Mouse (Mus musculus): Measurements from ENCODE around the gene Asxl1. TPM values are rescaled to one million over a fixed set of nuclear protein-coding genes. Genes with fewer than 3 reads are reported as not detected.
"Not testable (repeated sequence)": the region's sequence is repeated elsewhere in the genome, so short reads cannot be mapped to it uniquely, and the experiment has no call there.

Gene Asxl1
- polyA plus RNA-seq, 1 experiment, result 55.7 TPM

DNA sequence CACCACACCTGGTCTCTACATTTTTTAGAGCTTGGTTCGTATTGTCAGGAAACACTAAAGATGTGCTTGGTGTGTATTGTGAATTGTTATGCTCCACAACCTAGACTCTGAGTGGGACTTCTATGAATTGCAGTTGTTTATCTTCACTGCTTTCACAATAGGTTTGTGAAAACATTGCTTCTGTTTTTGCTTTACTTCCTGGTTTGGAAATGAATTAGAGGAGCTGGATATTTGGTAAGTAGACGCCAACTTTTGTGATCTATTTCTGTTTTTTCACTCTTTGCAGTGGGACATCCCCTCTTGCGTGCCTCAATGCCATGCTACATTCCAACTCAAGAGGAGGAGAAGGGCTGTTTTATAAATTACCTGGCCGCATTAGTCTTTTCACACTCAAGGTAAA, 11.2 kb downstream of the Asxl1 start:
- Histone ChIP-seq H3K9ac (ENCODE audit: low read depth, poor library complexity, severe bottlenecking) (no peak overlapping the region), H3K4me1 (ENCODE audit: control insufficient read depth, insufficient read depth, low read length) (peaks cover 2% of the 10 kb centered on the region), H3K36me3 (ENCODE audit: control insufficient read depth, insufficient read depth, low read length, poor library complexity, severe bottlenecking) (peaks cover 44% of the 10 kb centered on the region), H3K4me3 (ENCODE audit: low read depth, low read length) (no peak overlapping the region), H3K27me3 (ENCODE audit: control insufficient read depth, insufficient read depth, low read length, poor library complexity, severe bottlenecking) (no peaks in the 10 kb centered on the region), H3K9me3 (replicated peaks; ENCODE audit: control insufficient read depth, insufficient read depth, low read length, poor library complexity, severe bottlenecking) (no peaks in the 10 kb centered on the region), H3K27ac (ENCODE audit: insufficient read depth, low read length) (no peak overlapping the region)
- no peak for TF ChIP-seq EP300 (IDR thresholded peaks at IDR 0.05; ENCODE audit: insufficient read depth, low read depth, low read length)
- no peak for TF ChIP-seq POLR2A (IDR thresholded peaks at IDR 0.05; ENCODE audit: insufficient read depth, low read length)
- TF ChIP-seq CTCF (IDR thresholded peaks at IDR 0.05; ENCODE audit: low read depth, low read length), result no peak

- Histone ChIP-seq H3K27ac (ENCODE audit: insufficient read depth, low read length) (no peak overlapping the region), H3K4me1 (ENCODE audit: control insufficient read depth, insufficient read depth, low read length) (peaks cover 2% of the 10 kb centered on the region), H3K27me3 (ENCODE audit: control insufficient read depth, insufficient read depth, low read length, poor library complexity, severe bottlenecking) (no peaks in the 10 kb centered on the region), H3K9ac (ENCODE audit: low read depth, poor library complexity, severe bottlenecking) (no peak overlapping the region), H3K9me3 (replicated peaks; ENCODE audit: control insufficient read depth, insufficient read depth, low read length, poor library complexity, severe bottlenecking) (no peaks in the 10 kb centered on the region), H3K4me3 (ENCODE audit: low read depth, low read length) (no peak overlapping the region), H3K36me3 (ENCODE audit: control insufficient read depth, insufficient read depth, low read length, poor library complexity, severe bottlenecking) (peaks cover 27% of the 10 kb centered on the region)
- no peak for TF ChIP-seq CTCF (IDR thresholded peaks at IDR 0.05; ENCODE audit: low read depth, low read length)
- TF ChIP-seq EP300 (IDR thresholded peaks at IDR 0.05; ENCODE audit: insufficient read depth, low read depth, low read length), result no peak
Observed at GRCm38 (mm10) chr2:153361101-153361710, 15.6 kb downstream of the Asxl1 start.

- peaks cover 37% of the 10 kb centered on the region for H3K36me3 ChIP-seq (ENCODE audit: control insufficient read depth, insufficient read depth, low read length, poor library complexity, severe bottlenecking)
- H3K9me3 ChIP-seq (replicated peaks; ENCODE audit: control insufficient read depth, insufficient read depth, low read length, poor library complexity, severe bottlenecking); H3K4me1 ChIP-seq (ENCODE audit: control insufficient read depth, insufficient read depth, low read length); H3K27me3 ChIP-seq (ENCODE audit: control insufficient read depth, insufficient read depth, low read length, poor library complexity, severe bottlenecking); H3K27ac ChIP-seq (ENCODE audit: insufficient read depth, low read length); H3K4me3 ChIP-seq (ENCODE audit: low read depth, low read length); H3K9ac ChIP-seq (ENCODE audit: low read depth, poor library complexity, severe bottlenecking): not testable (repeated sequence)
Observed at GRCm38 (mm10) chr2:153364531-153364930, 18.9 kb downstream of the Asxl1 start.

GRCm38 (mm10) chr2:153370871-153371270, 25.2 kb downstream of the Asxl1 start:
- H3K36me3 ChIP-seq (ENCODE audit: control insufficient read depth, insufficient read depth, low read length, poor library complexity, severe bottlenecking), result peaks cover 30% of the 10 kb centered on the region
- no peak for TF ChIP-seq CTCF (IDR thresholded peaks at IDR 0.05; ENCODE audit: low read depth, low read length)
- no peak for TF ChIP-seq POLR2A (IDR thresholded peaks at IDR 0.05; ENCODE audit: insufficient read depth, low read length)
- TF ChIP-seq EP300 (IDR thresholded peaks at IDR 0.05; ENCODE audit: insufficient read depth, low read depth, low read length), result no peak
- no peaks in the 10 kb centered on the region for H3K9me3 ChIP-seq (replicated peaks; ENCODE audit: control insufficient read depth, insufficient read depth, low read length, poor library complexity, severe bottlenecking)

DNA sequence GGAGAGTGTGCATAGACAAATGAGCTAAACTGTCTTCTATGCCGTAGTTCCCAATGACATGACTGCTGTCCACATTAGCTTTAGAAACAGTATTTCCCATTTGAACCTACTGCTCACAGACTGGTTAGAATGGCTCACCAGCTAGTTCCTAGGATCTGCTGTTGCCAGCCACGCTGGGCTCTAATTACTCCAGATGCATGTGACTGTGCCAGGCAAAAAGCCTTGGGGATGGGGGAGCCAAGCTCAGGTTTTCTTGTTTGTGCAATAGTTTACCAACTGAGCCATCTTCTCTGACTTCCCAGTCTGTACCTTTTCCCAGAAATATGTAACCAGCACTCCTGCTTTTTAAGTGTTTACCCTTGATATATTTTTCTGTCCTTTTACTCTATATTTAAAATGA, 29.8 kb downstream of the Asxl1 start:
- peaks cover 13% of the 10 kb centered on the region for H3K36me3 ChIP-seq (ENCODE audit: control insufficient read depth, insufficient read depth, low read length, poor library complexity, severe bottlenecking)
- H3K27me3 ChIP-seq (ENCODE audit: control insufficient read depth, insufficient read depth, low read length, poor library complexity, severe bottlenecking), result no peaks in the 10 kb centered on the region
- H3K9ac ChIP-seq (ENCODE audit: low read depth, poor library complexity, severe bottlenecking), result no peak overlapping the region
- H3K4me1 ChIP-seq (ENCODE audit: control insufficient read depth, insufficient read depth, low read length), result peaks cover 2% of the 10 kb centered on the region
- no peak overlapping the region for H3K27ac ChIP-seq (ENCODE audit: insufficient read depth, low read length)
- H3K4me3 ChIP-seq (ENCODE audit: low read depth, low read length), result no peak overlapping the region
- H3K9me3 ChIP-seq (replicated peaks; ENCODE audit: control insufficient read depth, insufficient read depth, low read length, poor library complexity, severe bottlenecking), result no peaks in the 10 kb centered on the region
- no peak for TF ChIP-seq POLR2A (IDR thresholded peaks at IDR 0.05; ENCODE audit: insufficient read depth, low read length)
- no peak for TF ChIP-seq CTCF (IDR thresholded peaks at IDR 0.05; ENCODE audit: low read depth, low read length)
- no peak for TF ChIP-seq EP300 (IDR thresholded peaks at IDR 0.05; ENCODE audit: insufficient read depth, low read depth, low read length)

More at GRCm38 (mm10) chr2:153370871-153371270, 25.2 kb downstream of the Asxl1 start:
- Histone ChIP-seq H3K9ac (ENCODE audit: low read depth, poor library complexity, severe bottlenecking) (no peak overlapping the region), H3K4me1 (ENCODE audit: control insufficient read depth, insufficient read depth, low read length) (peaks cover 2% of the 10 kb centered on the region), H3K4me3 (ENCODE audit: low read depth, low read length) (no peak overlapping the region), H3K27me3 (ENCODE audit: control insufficient read depth, insufficient read depth, low read length, poor library complexity, severe bottlenecking) (no peaks in the 10 kb centered on the region), H3K27ac (ENCODE audit: insufficient read depth, low read length) (peak overlapping the region; percentile 88)

DNA sequence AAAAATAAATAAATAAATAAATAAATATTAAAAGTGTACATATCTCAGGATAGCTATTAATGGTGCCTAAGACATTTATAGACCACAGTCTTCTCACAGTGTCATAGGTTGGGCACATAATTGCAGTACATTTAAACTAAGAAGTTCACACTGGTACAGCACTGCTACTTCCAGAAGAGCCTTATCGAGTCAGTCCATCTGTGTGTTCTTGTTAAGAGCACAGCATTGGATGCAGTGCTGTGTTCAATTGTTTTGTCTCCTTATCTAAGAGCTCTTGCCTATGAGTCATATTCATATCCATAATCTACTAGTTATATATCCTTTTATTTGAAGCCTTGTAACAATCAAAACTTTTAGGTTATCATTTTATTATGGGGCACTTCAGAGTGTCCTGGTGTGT, 34.9 kb downstream of the Asxl1 start:
- Histone ChIP-seq H3K4me3 (ENCODE audit: low read depth, low read length) (no peak overlapping the region), H3K9me3 (replicated peaks; ENCODE audit: control insufficient read depth, insufficient read depth, low read length, poor library complexity, severe bottlenecking) (no peaks in the 10 kb centered on the region), H3K9ac (ENCODE audit: low read depth, poor library complexity, severe bottlenecking) (no peak overlapping the region), H3K27ac (ENCODE audit: insufficient read depth, low read length) (no peak overlapping the region), H3K27me3 (ENCODE audit: control insufficient read depth, insufficient read depth, low read length, poor library complexity, severe bottlenecking) (no peaks in the 10 kb centered on the region), H3K36me3 (ENCODE audit: control insufficient read depth, insufficient read depth, low read length, poor library complexity, severe bottlenecking) (peaks cover 20% of the 10 kb centered on the region), H3K4me1 (ENCODE audit: control insufficient read depth, insufficient read depth, low read length) (no peaks in the 10 kb centered on the region)
- TF ChIP-seq POLR2A (IDR thresholded peaks at IDR 0.05; ENCODE audit: insufficient read depth, low read length), result no peak
- no peak for TF ChIP-seq CTCF (IDR thresholded peaks at IDR 0.05; ENCODE audit: low read depth, low read length)
- no peak for TF ChIP-seq EP300 (IDR thresholded peaks at IDR 0.05; ENCODE audit: insufficient read depth, low read depth, low read length)
